Mouse (Mus musculus): ENCODE results near the gene Gipc2. TPM values are rescaled to one million over a fixed set of nuclear protein-coding genes. Genes with fewer than 3 reads are reported as not detected.
"Not testable (repeated sequence)": the region's sequence is repeated elsewhere in the genome, so short reads cannot be mapped to it uniquely, and the experiment has no call there.

Gene Gipc2
- total RNA-seq, 2 experiments from 2014 or later = 1.4 to 3.0 TPM

- peak in 1 of 2 experiments; percentile 39 for DNase-seq (ENCODE audit: low spot score in 2 of 2)
These were observed 10.6 kb downstream of the Gipc2 start for GRCm38 (mm10) chr3:152155296-152155948.

GRCm38 (mm10) chr3:152154095-152154494 is 11.9 kb downstream of the Gipc2 start:
- DNase-seq (ENCODE audit: low spot score in 2 of 2) = no peak

- no peak for DNase-seq (ENCODE audit: low spot score in 2 of 2)
These were observed 12.9 kb downstream of the Gipc2 start for GRCm38 (mm10) chr3:152153152-152153551.

GRCm38 (mm10) chr3:152152483-152152804 is 13.6 kb downstream of the Gipc2 start:
- DNase-seq (ENCODE audit: low spot score in 2 of 2) = no peak

- DNase-seq (ENCODE audit: low spot score in 2 of 2) = no peak
These were observed 14.1 kb downstream of the Gipc2 start for GRCm38 (mm10) chr3:152151725-152152482.

- no peak for DNase-seq (ENCODE audit: low spot score in 2 of 2)
These were observed 16.2 kb downstream of the Gipc2 start for GRCm38 (mm10) chr3:152149863-152150262.

- DNase-seq (ENCODE audit: low spot score in 2 of 2) = no peak
These were observed 16.6 kb downstream of the Gipc2 start for GRCm38 (mm10) chr3:152149449-152149848.

GRCm38 (mm10) chr3:152147085-152147831 is 18.8 kb downstream of the Gipc2 start:
- no peak for DNase-seq (ENCODE audit: low spot score in 2 of 2)

- DNase-seq (ENCODE audit: low spot score in 2 of 2) = no peak
These were observed 20.8 kb downstream of the Gipc2 start for GRCm38 (mm10) chr3:152145186-152145585.

- DNase-seq (ENCODE audit: low spot score in 2 of 2) = no peak
These were observed 22.9 kb downstream of the Gipc2 start for GRCm38 (mm10) chr3:152142989-152143695.

- DNase-seq (ENCODE audit: low spot score in 2 of 2) = no peak
These were observed 23.9 kb downstream of the Gipc2 start for GRCm38 (mm10) chr3:152142146-152142545.

- not testable (repeated sequence) for DNase-seq (ENCODE audit: low spot score in 2 of 2)
These were observed 26.7 kb downstream of the Gipc2 start for GRCm38 (mm10) chr3:152139308-152139707.

- not testable (repeated sequence) for DNase-seq (ENCODE audit: low spot score in 2 of 2)
These were observed 29.9 kb downstream of the Gipc2 start for GRCm38 (mm10) chr3:152136106-152136505.

GRCm38 (mm10) chr3:152133621-152134020 is 32.4 kb downstream of the Gipc2 start:
- no peak for DNase-seq (ENCODE audit: low spot score in 2 of 2)

- DNase-seq (ENCODE audit: low spot score in 2 of 2) = no peak
These were observed 35.1 kb downstream of the Gipc2 start for GRCm38 (mm10) chr3:152130963-152131362.

GRCm38 (mm10) chr3:152129426-152129825 is 36.6 kb downstream of the Gipc2 start:
- DNase-seq (ENCODE audit: low spot score in 2 of 2) = not testable (repeated sequence)

- no peak for DNase-seq (ENCODE audit: low spot score in 2 of 2)
These were observed 37.4 kb downstream of the Gipc2 start for GRCm38 (mm10) chr3:152128631-152129030.

GRCm38 (mm10) chr3:152127144-152127543 is 38.9 kb downstream of the Gipc2 start:
- no peak for DNase-seq (ENCODE audit: low spot score in 2 of 2)

- no peak for DNase-seq (ENCODE audit: low spot score in 2 of 2)
These were observed 43.3 kb downstream of the Gipc2 start for GRCm38 (mm10) chr3:152122720-152123119.

GRCm38 (mm10) chr3:152122101-152122500 is 43.9 kb downstream of the Gipc2 start:
- no peak for DNase-seq (ENCODE audit: low spot score in 2 of 2)
